ENCODE assay signal across 8 mouse cellular contexts in genomic region chr7:44359908-44360672, GRCm38 (mm10). TPM values are rescaled to one million over a fixed set of nuclear protein-coding genes. Genes with fewer than 3 reads are reported as not detected.
A peak's percentile ranks its signal among the peaks of the same experiment; 100 is the strongest.
DNase-seq lines count a peak whose midpoint lies in the region; ATAC-seq and TF ChIP-seq lines count a peak whose summit lies in the region.

No protein-coding gene starts in this region.

- intact Hi-C loops in heart, postnatal 25 days (cut with DNase I): no loop called here

- no peaks in the 10 kb centered on the region for H3K27me3 ChIP-seq in ES-Bruce4 (ENCODE audit: control insufficient read depth, insufficient read depth, low read length, poor library complexity, severe bottlenecking)
- peaks cover 40% of the 10 kb centered on the region for H3K27me3 ChIP-seq in forebrain, embryonic 15.5 days
- H3K27me3 ChIP-seq in neural tube, embryonic 15.5 days (replicated peaks): peaks cover 29% of the 10 kb centered on the region

- TF ChIP-seq POLR2A in ES-Bruce4 (IDR thresholded peaks at IDR 0.05; ENCODE audit: insufficient read depth, low read length): peak; percentile 93

- no peaks in the 10 kb centered on the region for H3K9me3 ChIP-seq in ES-Bruce4 (replicated peaks; ENCODE audit: control insufficient read depth, insufficient read depth, low read length, poor library complexity, severe bottlenecking)
- no peaks in the 10 kb centered on the region for H3K9me3 ChIP-seq in forebrain, embryonic 15.5 days
- no peaks in the 10 kb centered on the region for H3K9me3 ChIP-seq in neural tube, embryonic 15.5 days (replicated peaks)

- peak overlapping the region; percentile 94 for H3K4me2 ChIP-seq in forebrain, embryonic 15.5 days (replicated peaks)
- peak overlapping the region; percentile 94 for H3K4me2 ChIP-seq in neural tube, embryonic 15.5 days

- H3K4me3 ChIP-seq in ES-Bruce4 (ENCODE audit: low read depth, low read length): peak overlapping the region; percentile 79
- peak overlapping the region; percentile 54 for H3K4me3 ChIP-seq in forebrain, embryonic 15.5 days
- peak overlapping the region; percentile 52 for H3K4me3 ChIP-seq in neural tube, embryonic 15.5 days (replicated peaks)

- no peak overlapping the region for H3K27ac ChIP-seq in ES-Bruce4 (ENCODE audit: insufficient read depth, low read length)
- peak overlapping the region; percentile 87 for H3K27ac ChIP-seq in forebrain, embryonic 15.5 days (replicated peaks)
- H3K27ac ChIP-seq in neural tube, embryonic 15.5 days (replicated peaks): peak overlapping the region; percentile 94

- no peaks in the 10 kb centered on the region for H3K36me3 ChIP-seq in ES-Bruce4 (ENCODE audit: control insufficient read depth, insufficient read depth, low read length, poor library complexity, severe bottlenecking)
- H3K36me3 ChIP-seq in forebrain, embryonic 15.5 days: 0 out of 2 replicates have a peak, but pooled peaks cover 4% of the 10 kb centered on the region
- H3K36me3 ChIP-seq in neural tube, embryonic 15.5 days: peaks cover 11% of the 10 kb centered on the region

- H3K4me1 ChIP-seq in ES-Bruce4 (ENCODE audit: control insufficient read depth, insufficient read depth, low read length): peaks cover 2% of the 10 kb centered on the region
- peaks cover 41% of the 10 kb centered on the region for H3K4me1 ChIP-seq in forebrain, embryonic 15.5 days
- H3K4me1 ChIP-seq in neural tube, embryonic 15.5 days: peaks cover 36% of the 10 kb centered on the region

- TF ChIP-seq CTCF in ES-Bruce4 (IDR thresholded peaks at IDR 0.05; ENCODE audit: low read depth, low read length): no peak

- TF ChIP-seq EP300 in ES-Bruce4 (IDR thresholded peaks at IDR 0.05; ENCODE audit: insufficient read depth, low read depth, low read length): 0 out of 2 replicates have a peak, but pooled peaks have one; percentile 51

- peak overlapping the region; percentile 60 for H3K9ac ChIP-seq in ES-Bruce4 (ENCODE audit: low read depth, poor library complexity, severe bottlenecking)
- peak overlapping the region; percentile 60 for H3K9ac ChIP-seq in forebrain, embryonic 15.5 days (replicated peaks)
- peak overlapping the region; percentile 62 for H3K9ac ChIP-seq in neural tube, embryonic 15.5 days (replicated peaks)

- DNase-seq in heart, postnatal 25 days (ENCODE audit: low spot score): peak; percentile 81
- peak; percentile 97 for DNase-seq in layer of hippocampus, adult 18-20 months (ENCODE audit: low spot score in 2 of 2)
- peak; percentile 92 to 94 for DNase-seq in lung, adult 18-20 months
- peak; percentile 97 for DNase-seq in testis, postnatal 10 days (ENCODE audit: low spot score)

- ATAC-seq in cerebellum, adult (ENCODE audit: insufficient number of reproducible peaks, low FRiP score, low TSS enrichment): peak; percentile 69
- ATAC-seq in forebrain, embryonic 15.5 days (replicated peaks): peak; percentile 82
- peak; percentile 87 for ATAC-seq in neural tube, embryonic 15.5 days (ENCODE audit: low FRiP score)

- WGBS in forebrain, embryonic 15.5 days: under 1% methylated on average over 54 of the region's 54 CpGs
- WGBS in neural tube, embryonic 15.5 days: under 1% methylated on average over 54 of the region's 54 CpGs

RNA-seq across cellular contexts. Expression of gene Syt3, which starts 23.8 kb away (rescaled TPM):
- 1.8 and 1.9 TPM in 2 replicates for polyA plus RNA-seq in ES-Bruce4 (2011; ENCODE audit: insufficient read depth, insufficient read length, low read depth, missing spikeins)
- 24.5 and 26.7 TPM in 2 replicates for polyA plus RNA-seq in forebrain, embryonic 15.5 days (2015; fragmentation: Nextera tagmentation; extraction: Ambion mirVana)
- total RNA-seq in heart, postnatal 25 days (2021): 1 to 10 TPM; 1.3 to 2.2 TPM
- 10 to 100 TPM; 85.4 to 87.4 TPM for total RNA-seq in layer of hippocampus, adult 18-20 months (2021)
- 67.0 and 75.4 TPM in 2 replicates for polyA plus RNA-seq in neural tube, embryonic 15.5 days (2015; fragmentation: Nextera tagmentation; extraction: Ambion mirVana)

RNA-seq across cellular contexts. Expression of gene 1700008O03Rik, which starts 25.5 kb away (rescaled TPM):
- 7.7 and 8.3 TPM in 2 replicates for polyA plus RNA-seq in ES-Bruce4 (2011; ENCODE audit: insufficient read depth, insufficient read length, low read depth, missing spikeins)
- 1.1 and 1.4 TPM in 2 replicates for polyA plus RNA-seq in forebrain, embryonic 15.5 days (2015; fragmentation: Nextera tagmentation; extraction: Ambion mirVana)
- total RNA-seq in heart, postnatal 25 days (2021): under 1 TPM; 0.28 to 0.62 TPM
- 1 to 10 TPM; 2.1 to 4.5 TPM for total RNA-seq in layer of hippocampus, adult 18-20 months (2021)
- 2.5 and 3.4 TPM in 2 replicates for polyA plus RNA-seq in neural tube, embryonic 15.5 days (2015; fragmentation: Nextera tagmentation; extraction: Ambion mirVana)

RNA-seq across cellular contexts. Expression of gene Shank1, which starts 50.0 kb away (rescaled TPM):
- polyA plus RNA-seq in ES-Bruce4 (2011; ENCODE audit: insufficient read depth, insufficient read length, low read depth, missing spikeins): 2.5 and 3.4 TPM in 2 replicates
- polyA plus RNA-seq in forebrain, embryonic 15.5 days (2015; fragmentation: Nextera tagmentation; extraction: Ambion mirVana): 22.0 and 24.2 TPM in 2 replicates
- total RNA-seq in heart, postnatal 25 days (2021): 1 to 10 TPM; 1.6 to 2.0 TPM
- 100 to 1,000 TPM; 626 to 653 TPM for total RNA-seq in layer of hippocampus, adult 18-20 months (2021)
- polyA plus RNA-seq in neural tube, embryonic 15.5 days (2015; fragmentation: Nextera tagmentation; extraction: Ambion mirVana): 38.1 and 47.6 TPM in 2 replicates

RNA-seq across cellular contexts. Expression of gene Clec11a, which starts 53.4 kb away (rescaled TPM):
- 0.75 and 0.87 TPM in 2 replicates for polyA plus RNA-seq in ES-Bruce4 (2011; ENCODE audit: insufficient read depth, insufficient read length, low read depth, missing spikeins)
- polyA plus RNA-seq in forebrain, embryonic 15.5 days (2015; fragmentation: Nextera tagmentation; extraction: Ambion mirVana): 3.7 TPM in 2 replicates
- 1 to 10 TPM in 1 of 2 experiments, under 1 TPM in 1; 0.87 to 1.0 TPM for total RNA-seq in heart, postnatal 25 days (2021)
- total RNA-seq in layer of hippocampus, adult 18-20 months (2021): 1 to 10 TPM; 3.3 to 3.6 TPM
- 4.8 and 5.5 TPM in 2 replicates for polyA plus RNA-seq in neural tube, embryonic 15.5 days (2015; fragmentation: Nextera tagmentation; extraction: Ambion mirVana)
